Mouse (Mus musculus): ENCODE results near the gene Zfp804a. TPM values are rescaled to one million over a fixed set of nuclear protein-coding genes. Genes with fewer than 3 reads are reported as not detected.

Zfp804a gene
- not detected in 2 replicates for polyA plus RNA-seq (2012; rRNA removed)

DNA sequence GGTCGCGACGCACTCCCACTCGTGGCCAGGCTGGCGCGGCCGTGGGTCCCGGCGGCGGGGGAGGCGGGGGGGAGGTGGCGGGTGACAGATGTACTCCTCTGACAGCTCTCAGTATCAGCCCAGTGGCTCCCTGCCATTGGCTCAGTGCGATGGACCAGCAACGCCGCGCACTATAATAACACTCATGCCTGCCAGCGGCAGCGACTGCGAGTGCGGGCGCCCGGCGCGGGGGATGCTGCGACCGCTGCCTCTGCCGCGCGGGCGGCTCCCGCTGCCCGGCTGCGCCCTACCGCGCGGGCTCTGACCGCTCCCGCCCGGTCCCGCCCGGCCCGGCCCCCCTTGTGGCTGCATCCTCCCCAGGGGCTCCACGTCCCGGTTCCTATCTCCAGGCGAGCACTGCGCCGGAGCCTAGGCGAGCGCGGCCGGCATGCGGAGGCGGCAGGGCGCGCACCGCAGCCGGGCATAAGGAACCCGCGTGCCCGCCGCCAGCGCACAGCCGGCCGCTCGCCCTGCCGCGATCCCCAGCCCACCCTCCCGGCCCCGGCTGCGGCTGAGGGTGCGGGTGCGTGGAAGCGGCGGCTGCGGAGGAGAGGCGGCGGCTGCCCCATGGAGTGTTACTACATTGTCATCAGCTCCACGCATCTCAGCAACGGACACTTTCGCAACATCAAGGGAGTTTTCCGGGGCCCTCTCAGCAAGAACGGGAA lies at the start of gene Zfp804a:
Zfp804a (plus strand) TSS at position 38 of the 707 bp plus-strand sequence.
- DNase-seq (ENCODE audit: low read depth) = no peak

- DNase-seq (ENCODE audit: low read depth) = no peak
Measured at GRCm38 (mm10) chr2:82051635-82052034, 1.4 kb upstream of the Zfp804a start.

DNA sequence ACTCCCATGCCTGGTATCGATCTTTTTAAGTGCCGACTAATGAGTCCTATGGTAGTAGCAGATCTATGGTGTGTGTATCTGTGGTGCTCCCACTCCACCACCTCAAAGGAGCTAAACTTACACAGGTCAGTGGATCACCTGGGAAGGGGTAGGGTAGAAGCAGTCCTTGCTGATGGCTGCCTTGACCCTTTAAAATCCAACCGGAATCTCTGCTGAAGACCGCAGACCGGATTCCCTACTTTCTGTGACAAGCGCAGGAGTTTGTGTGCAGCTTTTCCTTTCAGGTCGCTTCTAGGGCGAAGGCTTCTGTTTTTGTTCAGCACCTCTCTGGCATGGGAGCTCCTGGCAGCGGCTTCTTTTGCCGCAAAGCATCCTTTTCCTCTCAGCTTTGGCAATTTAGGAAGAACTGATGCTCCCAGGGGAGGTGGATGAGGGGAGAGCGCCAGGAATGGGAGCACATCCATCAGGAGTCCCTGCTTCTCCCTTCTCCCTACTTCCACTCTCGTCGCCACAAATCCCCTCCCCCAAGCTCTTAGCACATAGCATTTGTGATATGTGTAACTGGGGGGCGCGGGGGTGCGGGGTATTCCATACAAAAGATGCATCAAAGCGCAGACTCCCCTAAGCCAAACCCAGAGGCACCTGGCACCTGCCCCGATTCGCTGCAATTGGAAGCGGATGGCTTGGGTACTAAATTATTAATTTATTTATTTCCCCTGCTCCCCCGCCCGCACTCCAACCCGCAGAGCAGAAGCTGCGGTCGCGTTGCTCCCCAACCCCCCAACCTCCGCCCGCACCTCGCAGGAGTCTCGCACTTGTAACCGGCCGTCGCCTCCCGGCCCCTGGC lies 461 bp upstream of the Zfp804a start:
- no peak for DNase-seq (ENCODE audit: low read depth)

GRCm38 (mm10) chr2:82054446-82054845 lies 1.4 kb downstream of the Zfp804a start:
- DNase-seq (ENCODE audit: low read depth) = no peak

GRCm38 (mm10) chr2:82064671-82065070 lies 11.6 kb downstream of the Zfp804a start:
- DNase-seq (ENCODE audit: low read depth) = no peak

DNA sequence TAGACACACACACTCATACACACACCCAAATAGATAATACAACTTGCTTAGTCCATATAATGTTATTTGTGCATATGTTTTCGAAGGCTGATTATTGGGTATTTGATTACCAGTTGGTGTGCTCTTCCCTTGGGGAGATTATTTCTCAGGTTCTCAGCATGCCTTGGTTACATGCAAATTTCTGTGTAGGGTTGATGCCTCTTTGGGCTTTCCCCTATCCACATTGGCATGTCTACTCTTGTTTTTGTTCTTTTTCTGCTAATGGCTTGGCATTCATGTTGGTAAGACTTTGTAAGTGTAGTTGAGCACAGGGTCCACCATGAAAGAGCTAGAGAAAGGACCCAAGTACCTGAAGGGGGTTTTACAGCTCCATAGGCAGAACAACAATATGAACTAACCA lies 14.9 kb downstream of the Zfp804a start:
- DNase-seq (ENCODE audit: low read depth) = no peak

GRCm38 (mm10) chr2:82069172-82069571 lies 16.1 kb downstream of the Zfp804a start:
- no peak for DNase-seq (ENCODE audit: low read depth)

- no peak for DNase-seq (ENCODE audit: low read depth)
Measured at GRCm38 (mm10) chr2:82076883-82077282, 23.9 kb downstream of the Zfp804a start.

- no peak for DNase-seq (ENCODE audit: low read depth)
Measured at GRCm38 (mm10) chr2:82078287-82078994, 25.4 kb downstream of the Zfp804a start.

GRCm38 (mm10) chr2:82080678-82081077 lies 27.7 kb downstream of the Zfp804a start:
- DNase-seq (ENCODE audit: low read depth) = no peak

- DNase-seq (ENCODE audit: low read depth) = no peak
Measured at GRCm38 (mm10) chr2:82113148-82113547, 60.1 kb downstream of the Zfp804a start.

GRCm38 (mm10) chr2:82113650-82114049 lies 60.6 kb downstream of the Zfp804a start:
- no peak for DNase-seq (ENCODE audit: low read depth)

GRCm38 (mm10) chr2:82119577-82119976 lies 66.6 kb downstream of the Zfp804a start:
- no peak for DNase-seq (ENCODE audit: low read depth)

DNA sequence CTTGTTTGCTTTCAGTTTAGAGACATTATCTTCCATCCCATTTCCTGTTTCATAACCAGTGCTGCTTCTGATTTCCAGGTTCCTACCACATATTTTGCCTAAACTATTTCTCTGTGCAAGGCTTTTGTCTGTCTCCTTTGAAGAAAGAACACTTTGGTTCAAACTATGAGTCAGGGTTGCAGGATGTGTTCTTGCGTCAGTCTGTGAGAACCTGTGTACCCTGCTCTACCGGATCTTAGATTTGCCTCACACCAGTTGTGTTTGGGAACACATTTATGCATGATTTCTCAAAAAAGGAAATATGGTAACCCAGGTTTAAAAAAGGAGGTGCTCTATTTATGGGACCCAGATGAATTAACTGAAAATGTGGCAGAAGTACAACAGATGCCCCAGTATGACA lies 125.7 kb downstream of the Zfp804a start:
- DNase-seq (ENCODE audit: low read depth) = no peak

GRCm38 (mm10) chr2:82181010-82181409 lies 128.0 kb downstream of the Zfp804a start:
- no peak for DNase-seq (ENCODE audit: low read depth)

GRCm38 (mm10) chr2:82199901-82200300 lies 146.9 kb downstream of the Zfp804a start:
- no peak for DNase-seq (ENCODE audit: low read depth)

DNA sequence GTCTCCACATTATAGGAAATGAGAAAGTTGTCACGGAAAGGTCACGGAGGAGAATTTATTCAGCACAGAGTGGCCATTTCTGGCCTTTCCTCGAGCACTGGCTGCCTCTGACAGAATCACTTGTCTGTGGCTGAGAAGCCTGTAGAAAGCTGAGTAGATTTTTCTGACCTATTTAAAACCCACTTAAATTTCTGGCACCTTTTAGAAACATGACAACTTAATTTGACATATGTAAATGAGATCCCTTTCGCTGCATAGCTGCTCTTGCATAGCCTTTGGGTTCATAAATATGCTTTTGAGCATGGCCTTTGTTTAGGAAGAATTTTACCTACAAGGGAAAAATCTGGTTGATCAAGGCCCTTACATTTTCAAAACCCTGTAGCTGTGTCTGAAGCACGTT lies 147.6 kb downstream of the Zfp804a start:
- no peak for DNase-seq (ENCODE audit: low read depth)

DNA sequence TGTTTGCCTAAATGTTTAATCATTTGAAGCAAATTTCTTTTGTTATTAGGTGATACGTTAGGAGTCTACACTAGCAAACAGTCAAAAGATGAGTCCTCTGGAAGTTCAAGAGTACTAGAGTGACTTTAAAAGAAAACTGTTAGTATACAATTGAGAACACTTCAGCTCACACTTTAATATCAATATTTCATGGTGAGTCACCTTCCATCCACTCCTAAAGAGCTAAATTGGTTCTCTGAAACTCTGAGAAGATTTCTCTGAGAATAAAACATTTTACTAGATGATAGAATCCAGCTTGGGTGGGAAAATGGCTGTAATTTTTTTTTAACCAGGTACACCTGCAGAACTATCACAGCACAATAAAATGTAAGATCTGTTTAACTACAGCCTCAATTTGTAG lies 157.6 kb downstream of the Zfp804a start:
- no peak for DNase-seq (ENCODE audit: low read depth)

- DNase-seq (ENCODE audit: low read depth) = no peak
Measured at GRCm38 (mm10) chr2:82211972-82212371, 158.9 kb downstream of the Zfp804a start.

- DNase-seq (ENCODE audit: low read depth) = no peak
Measured at GRCm38 (mm10) chr2:82217873-82218272, 164.9 kb downstream of the Zfp804a start.

- DNase-seq (ENCODE audit: low read depth) = no peak
Measured at GRCm38 (mm10) chr2:82246020-82246419, 193.0 kb downstream of the Zfp804a start.

- no peak for DNase-seq (ENCODE audit: low read depth)
Measured at GRCm38 (mm10) chr2:82246902-82247522, 194.0 kb downstream of the Zfp804a start.
